Mouse (Mus musculus) thymus, postnatal 14 days (tissue): ENCODE measurements around the gene Agbl1.

Experiments
- DNase-seq: peaks from one replicate; pipeline ENCODE4 v3.0.0; 2021

The Agbl1 gene

DNA sequence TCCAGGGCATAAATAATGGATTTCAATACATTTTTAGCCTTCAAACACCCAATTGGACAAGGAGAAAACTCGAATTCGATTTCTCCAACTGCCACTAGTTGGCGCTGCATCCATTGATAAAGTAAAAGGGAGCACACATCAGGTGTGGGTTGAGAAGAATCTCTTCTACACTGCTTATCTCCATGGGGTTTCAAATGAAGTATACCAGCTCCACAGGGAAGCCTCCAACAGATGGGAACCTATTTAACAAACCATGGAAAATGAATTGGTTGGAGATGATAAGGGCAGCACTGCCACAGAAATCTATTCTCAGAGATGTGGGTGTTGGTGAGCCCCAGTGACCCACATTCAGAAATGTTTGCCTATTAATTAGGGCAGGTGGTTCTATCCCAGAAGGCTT is 741.6 kb downstream of the Agbl1 start:
- no peak for DNase-seq

DNA sequence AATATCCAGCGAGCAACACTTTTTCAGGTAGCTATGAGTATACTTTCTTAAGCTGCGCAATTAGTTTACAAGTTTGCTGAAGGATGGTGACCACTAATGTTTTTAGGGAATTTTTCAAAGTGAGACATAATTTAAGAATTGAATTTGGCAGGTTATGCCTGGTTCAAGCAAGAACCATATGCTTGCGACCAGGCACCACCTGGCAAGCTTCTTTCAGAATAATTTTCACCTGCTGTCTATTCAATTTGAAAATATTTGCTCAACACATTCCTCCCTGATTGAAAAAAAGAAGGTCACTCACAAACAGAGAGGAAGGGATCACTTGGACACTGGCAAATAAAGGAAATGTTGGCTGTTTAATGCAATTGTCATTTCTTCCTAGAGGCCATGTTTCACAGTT is 779.9 kb downstream of the Agbl1 start:
- DNase-seq, result no peak

DNA sequence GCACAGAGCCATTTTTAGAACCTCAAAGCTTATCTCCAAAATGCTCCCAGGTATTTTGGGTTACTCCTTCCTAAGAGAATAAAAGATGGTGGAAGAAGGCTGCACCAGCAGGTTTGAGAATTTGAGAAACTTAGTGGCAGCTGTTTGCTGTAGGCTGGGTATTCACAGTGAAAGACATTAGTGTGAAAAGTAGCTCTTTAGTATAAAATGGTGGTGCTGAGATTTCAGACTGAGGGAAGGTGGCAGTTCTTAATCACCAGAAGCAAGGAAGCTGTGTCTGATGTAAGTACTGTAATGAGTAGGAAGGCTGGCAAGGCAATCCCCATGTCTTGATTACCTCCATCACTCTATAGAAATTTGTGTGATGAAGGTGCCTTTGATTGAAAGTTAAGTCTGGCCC is 799.3 kb downstream of the Agbl1 start:
- DNase-seq, result no peak

DNA sequence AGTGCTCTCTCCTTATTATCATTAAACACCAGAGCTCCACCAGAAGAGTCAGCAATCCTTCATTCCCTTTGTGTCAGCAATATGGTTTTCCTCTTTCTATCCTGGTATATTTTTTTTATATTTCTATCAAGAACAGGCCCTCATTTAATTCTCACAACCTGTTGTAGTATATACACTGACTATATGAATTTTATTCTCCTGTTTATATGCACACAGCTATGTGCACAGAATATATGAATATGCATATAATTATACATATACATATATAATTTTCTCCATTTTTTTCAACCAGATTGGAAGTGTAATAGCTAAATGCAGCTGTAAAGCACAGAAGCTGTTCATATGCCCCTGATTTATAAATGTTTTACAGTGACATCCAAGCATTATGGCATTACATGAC is 846.3 kb downstream of the Agbl1 start:
- no peak for DNase-seq

DNA sequence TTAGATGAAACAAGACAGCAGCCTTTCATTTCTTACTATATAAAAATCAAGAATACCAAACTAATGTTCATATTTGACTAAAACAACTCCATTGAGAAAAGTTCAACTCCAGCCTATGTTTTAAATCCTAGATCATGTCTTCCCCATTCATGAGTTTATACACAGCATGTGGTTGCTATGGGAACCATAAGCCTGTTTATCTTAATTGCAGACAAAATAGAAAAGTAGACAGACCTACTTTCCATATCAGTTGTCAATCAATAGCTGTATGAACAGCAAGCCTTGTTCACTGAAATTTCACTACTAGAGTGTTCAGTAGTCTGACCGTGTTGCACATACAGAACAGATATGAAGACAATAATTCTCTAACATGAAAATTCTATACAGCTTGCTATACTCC is 857.6 kb downstream of the Agbl1 start:
- DNase-seq, result no peak

DNA sequence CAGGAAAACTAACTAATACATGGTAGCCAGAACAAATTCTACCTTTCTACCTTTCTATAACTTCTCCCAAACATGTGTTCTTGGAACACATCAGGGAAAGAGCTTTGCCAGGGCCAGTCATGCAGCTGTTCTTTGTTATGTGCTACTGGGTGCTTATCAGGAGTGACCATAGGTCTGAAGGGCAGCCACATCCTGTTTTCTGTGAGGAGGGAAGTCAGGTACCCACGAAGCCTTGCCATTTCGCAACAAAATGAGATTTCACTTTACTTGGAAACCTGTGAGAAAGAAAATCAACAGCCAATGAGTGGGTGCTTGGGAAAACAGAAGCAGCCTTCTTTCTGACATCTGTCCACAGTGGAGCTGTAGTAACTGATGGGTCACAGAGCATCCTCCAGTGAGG is 865.5 kb downstream of the Agbl1 start:
- DNase-seq, result no peak

DNA sequence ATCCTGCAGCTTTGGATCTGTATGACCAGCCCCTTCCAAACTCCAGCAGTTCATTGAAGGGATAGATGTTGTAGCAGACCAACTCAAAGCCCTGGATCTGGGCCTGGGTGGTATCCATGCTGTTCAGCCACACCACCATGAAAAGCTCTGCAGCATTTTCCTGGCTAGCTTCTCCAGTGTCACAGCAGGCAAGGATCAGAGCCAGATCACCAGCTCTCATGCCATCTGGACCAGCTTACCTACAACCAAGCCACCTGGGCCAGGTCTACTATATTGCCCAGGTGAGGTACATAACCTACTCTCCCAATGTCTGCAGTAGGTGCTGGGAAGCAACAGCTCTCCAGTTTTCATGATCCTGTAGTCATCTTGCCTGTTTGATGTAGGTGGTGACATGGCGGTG is 884.3 kb downstream of the Agbl1 start:
- DNase-seq, result no peak

DNA sequence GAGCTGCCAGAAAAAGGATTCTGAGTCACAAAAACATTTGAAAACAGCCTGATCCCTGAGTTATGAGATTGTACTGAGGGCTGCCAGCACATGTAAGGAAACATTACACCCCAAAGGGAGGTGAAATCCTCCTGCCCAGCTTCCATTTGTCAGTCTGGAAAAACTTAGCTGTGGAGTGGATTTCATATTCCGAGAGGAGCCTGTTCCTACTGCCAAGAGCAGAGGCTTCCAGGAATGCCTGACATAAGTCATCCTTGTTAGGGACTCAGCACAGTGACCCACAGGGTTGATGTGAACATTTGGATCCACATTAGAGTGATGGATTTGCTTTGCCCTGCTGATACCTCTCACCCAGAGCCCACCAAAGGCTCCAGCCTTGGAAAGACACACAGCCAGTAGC is 899.4 kb downstream of the Agbl1 start:
- no peak for DNase-seq

DNA sequence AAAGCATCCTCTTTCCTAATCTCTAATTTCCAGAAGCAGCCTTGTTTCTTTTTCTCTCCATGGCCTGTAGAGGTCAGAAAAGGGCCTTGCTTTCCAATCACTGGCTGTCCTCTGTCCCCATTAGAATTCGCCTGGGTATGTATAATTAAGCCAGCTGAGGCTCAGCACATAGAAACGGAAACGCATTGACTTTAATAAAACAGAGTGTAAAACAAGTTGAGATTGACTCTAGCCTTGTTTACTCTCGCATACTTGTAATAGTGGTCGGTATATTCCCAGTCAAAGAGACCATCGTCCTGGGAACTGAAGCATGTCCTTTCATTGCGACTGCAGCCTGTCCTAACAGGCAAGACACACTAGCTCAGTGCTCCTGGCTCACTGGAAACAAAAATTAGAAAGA is 902.3 kb downstream of the Agbl1 start:
- no peak for DNase-seq

DNA sequence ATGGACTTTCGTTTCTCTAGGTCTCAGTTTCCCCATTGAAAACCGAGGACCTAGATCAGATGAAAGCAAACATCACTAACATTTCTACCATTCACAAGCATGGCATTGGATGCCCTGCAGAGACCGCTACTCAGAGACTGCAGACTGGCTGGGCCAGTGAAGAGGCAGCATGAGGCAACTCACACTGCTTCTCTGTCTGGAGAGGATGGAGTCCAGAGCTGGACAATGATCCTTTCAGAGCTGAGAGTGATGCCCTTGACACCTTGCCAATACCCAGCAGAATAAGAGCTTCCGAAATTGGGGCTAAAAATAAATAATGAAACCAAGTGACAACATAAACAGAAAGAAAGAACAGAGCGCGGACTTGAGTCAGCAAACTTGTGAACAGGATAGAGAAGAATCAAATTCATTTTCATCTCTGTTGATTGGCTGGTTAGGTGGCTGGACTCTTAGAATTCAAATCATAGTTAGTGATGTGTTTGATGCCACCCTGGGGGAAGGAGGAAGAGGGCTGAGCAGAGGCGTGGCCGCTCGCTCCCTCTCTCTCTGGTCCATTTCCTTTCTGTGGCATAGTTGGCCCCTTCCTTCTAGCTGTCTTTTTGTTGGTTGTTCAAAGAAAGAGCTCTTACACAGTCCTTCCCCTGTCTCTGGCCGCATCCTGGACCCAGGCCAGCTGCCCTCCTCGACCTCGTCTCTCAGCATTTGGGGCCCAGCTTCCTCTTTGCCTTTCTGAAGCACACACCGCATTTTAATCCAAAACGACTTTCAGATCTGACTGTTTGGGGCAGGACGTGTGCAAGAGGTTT is 903.1 kb downstream of the Agbl1 start:
- DNase-seq, result peak; percentile 9

DNA sequence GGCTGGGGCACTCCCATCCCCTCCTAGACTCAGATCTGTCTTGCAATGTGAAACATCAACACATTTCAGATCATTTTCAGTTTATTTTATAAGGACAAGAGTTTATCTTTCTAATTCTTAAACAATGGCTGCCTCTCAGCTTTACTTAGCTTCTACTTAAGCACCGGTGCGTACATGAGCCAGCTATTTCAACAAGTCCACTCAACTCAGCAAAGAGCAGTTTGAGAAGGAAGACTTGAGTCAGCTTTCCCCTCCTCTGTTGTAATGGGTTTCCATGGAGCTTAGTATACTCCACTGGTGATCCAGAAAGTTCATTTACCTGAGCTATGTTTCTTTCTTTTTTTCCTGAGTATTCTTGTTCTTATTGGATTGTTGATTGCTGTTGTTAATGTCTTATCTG is 905.2 kb downstream of the Agbl1 start:
- DNase-seq, result no peak

DNA sequence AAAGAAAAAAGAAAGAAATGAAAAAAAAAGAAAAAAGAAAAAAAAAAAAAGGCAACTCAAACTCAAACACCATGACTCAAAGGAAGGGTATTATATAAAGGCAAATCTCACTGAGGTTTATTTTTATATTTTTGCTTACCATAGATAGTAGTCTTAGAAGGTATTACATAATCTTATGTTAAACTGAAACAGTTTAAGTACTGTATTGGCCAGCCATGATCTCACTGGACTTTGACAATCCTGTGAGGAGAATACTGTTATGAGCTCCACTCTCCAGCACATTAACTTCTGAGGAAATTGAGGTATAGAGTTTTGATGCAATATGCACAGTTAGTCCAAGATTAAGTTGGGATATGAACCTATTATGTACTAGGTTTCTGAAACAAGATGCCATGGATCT is 909.0 kb downstream of the Agbl1 start:
- no peak for DNase-seq

DNA sequence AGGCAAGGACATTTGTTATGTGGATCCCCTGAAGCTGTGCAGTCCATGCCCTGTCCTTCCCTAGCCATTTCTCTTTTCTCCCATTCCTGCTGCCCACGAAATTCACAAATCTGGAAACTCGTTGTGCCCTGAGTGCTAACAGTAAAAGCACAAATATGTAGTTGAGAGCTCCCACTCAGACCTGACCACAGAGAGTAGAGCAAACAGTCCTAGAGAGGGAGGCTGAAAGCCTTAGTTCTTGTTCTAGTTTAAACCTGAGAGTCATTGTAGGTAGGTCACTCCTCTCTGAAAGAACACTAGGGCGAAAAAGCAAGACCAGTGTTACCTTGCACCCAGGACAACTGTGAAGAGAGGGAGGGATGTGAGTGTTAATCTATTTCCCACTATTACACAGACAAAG is 917.8 kb downstream of the Agbl1 start:
- DNase-seq, result no peak

DNA sequence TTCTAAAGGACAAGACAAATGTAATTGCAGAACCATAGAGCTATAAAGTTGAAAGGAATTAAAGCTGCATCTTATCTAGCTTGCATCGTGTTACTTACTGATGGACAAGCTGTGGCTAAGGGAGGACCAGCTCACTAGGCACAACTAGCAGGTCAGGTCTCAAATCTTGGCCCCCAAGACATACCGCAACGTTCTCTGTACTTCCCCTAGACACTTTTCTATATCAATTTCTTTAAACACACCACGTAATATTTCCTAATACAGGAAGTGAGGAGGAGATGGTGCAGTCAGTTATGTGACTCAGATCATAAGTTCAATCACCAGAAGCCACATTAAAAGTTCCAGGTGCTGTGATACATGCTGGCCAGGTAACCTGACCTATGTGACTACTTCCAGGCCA is 919.1 kb downstream of the Agbl1 start:
- DNase-seq, result no peak

DNA sequence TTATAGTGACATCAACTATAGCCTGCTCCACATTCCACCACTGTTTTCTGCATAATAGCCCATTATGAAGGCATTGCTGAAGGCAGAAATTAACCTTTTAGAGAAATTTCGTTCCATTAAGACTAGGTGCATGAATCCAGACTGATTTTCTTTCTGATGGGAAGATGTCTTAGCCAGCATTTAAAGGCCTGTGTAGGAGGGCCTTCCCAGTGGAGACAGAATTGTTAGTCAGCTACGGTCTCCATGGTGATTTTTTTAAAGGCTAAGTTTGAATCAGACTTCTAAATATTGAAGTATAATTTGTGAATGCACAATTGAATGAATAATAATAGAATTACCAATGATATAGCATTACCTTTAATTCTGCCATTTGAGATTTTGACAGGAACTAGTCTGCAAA is 920.2 kb downstream of the Agbl1 start:
- DNase-seq, result no peak

DNA sequence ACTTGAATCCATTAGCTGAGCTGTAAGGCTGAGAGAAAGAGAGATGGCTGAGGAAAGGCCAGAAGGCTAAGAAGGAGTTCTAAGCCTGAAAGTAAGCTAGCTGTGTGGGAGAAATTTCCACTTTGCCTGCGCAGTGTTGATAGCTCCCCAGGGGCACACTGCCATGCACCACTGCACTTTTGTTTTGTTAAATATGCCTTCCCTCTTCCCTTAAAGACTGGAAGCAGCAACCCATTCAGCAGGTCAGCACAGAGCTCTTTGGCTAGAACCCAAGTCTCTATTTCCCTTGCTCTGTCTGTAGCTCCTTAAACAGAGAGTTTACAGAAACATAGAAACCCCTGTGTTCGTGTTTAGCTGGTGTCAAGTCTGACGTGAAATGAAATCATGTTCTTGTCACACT is 922.7 kb downstream of the Agbl1 start:
- no peak for DNase-seq

DNA sequence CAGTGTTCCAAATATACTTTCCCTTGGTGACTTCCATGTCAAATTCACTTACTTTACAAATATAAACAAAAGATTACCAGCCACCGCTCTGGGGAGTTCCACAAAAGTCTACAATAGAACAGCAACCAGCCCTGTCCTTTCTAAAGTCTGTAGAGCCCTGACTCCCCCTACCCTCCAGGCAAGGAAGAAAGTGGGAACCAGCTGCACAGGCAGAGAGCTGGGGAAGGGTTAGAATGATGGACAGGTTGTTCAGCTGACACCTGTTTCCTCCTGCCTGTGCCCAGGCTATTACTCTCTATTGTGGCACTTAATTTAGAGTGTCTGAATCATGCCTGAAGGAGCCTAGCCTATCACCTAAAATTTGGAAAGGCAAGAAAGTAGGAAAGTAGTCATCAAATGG is 923.2 kb downstream of the Agbl1 start:
- DNase-seq, result no peak

DNA sequence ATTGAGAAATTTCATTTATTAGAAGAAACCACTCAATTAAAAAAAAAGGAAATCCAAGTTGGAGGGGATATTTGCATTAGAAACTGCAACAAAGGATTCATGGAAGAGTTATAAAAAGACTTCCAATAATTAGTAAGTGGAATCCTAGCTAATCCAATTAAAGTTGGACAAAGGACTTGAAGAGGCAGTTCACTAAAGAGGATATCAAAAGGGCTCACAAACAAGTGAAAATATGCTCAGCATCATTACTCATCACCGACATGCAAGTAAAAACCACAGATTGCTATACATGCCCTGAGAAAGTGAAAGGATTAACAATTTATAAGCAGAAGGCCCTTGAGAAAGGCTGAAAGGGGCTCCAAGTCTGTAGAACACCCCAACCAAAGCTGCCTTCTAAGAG is 935.2 kb downstream of the Agbl1 start:
- no peak for DNase-seq
